Mouse (Mus musculus) ES-Bruce4 (cell line): ENCODE data around the gene Gm1604a.
"Not testable (repeated sequence)": the region's sequence is repeated elsewhere in the genome, so short reads cannot be mapped to it uniquely, and the experiment has no call there.

Source experiments
- CTCF ChIP-seq: IDR thresholded peaks from one replicate; pipeline ENCODE4 v1.8.1; 2011; ENCODE audit warnings: low read depth, low read length
- EP300 ChIP-seq: IDR thresholded peaks from 2 replicates; pipeline ENCODE4 v1.6.1; 2011; ENCODE audit warnings: low read depth, low read length; ENCODE audit not compliant: insufficient read depth
- POLR2A ChIP-seq: IDR thresholded peaks from one replicate; pipeline ENCODE4 v1.8.1; 2011; ENCODE audit warnings: low read length; ENCODE audit not compliant: insufficient read depth

DNA sequence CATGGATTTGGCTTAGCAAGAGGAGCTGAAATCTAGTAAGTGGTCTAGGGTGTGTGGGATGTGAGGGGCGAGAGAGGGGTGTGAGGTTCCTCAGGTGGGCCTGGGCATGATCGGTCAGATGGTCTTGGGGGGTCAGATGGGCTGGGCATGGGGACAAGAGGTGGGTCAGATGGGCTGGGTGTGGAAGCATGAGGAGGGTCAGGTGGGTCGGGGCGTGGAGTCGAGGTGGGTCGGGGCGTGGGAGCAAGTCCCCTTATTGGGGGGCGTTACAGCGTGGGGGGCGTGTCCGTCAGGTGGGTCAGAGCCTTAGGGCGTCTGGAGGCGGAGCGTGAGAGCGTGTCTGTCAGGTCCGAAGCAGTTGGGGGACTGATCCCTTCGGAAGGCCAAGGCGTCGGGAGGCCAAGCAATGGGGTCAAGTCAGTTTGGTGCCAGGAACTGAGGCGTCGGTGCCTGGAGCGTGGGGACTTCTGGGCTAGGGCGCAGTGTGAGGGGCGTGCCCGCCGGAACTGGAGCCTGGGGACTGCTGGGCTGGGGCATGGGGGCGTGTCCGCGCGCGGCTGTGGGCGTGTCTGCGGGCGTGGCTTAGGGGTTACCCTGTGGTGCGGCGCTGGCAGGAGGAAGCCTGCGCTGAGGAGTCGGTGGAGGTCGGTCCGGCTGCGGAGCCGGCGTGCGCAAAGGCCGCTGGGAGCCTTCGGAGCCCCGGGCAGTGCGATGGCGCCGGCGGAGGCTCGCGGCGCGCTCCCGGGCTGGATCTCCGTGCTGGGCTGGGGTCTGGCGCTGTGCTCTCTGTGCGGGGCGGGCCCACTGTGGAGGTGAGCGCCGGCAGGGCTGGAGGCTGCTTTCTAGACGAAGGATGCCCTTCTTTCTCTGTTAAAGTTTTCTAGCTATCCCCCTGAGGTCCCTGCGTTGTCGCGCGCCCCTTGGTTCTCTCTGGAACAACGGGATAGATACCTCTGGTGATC is 46.8 kb upstream of the Gm1604a start, which contains the start of gene Gm49721:
- TF ChIP-seq CTCF, POLR2A, EP300: not testable (repeated sequence)
